Mouse (Mus musculus): ENCODE results near the gene Erv3. TPM values are rescaled to one million over a fixed set of nuclear protein-coding genes. Genes with fewer than 3 reads are reported as not detected.

Gene Erv3
- polyA plus RNA-seq, 1 experiment from 2014 or later: not detected

DNA sequence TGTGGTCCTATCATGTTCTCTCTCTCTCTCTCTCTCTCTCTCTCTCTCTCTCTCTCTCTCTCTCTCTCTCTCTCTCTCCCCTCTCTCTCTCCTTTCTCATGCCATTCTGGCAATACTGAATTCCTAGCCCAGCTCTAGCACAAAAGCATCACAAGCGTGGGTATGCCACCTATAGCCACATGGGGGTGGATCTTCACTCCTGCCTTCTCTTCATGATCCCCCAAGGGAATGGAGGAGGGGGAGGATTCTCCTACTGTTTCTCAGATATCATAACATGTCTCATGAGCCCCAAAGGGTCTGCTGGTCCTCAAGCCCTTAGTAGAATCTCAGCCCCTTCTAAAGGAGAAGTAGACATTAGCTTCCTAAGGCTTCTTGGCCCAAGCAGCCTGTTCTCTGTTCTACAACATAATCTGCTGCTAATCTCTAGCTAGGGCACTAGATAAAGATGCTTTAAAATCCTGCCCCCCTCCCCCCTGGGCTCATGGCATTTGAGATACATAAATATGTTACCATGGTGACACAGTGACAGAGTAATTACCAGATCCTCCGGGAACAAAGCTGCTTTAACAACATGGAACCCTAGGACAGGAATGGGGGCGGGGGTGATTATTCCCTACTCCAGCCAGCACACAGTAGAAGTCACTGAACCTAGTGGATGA is 3.2 kb upstream of the Erv3 start:
- no peaks in the 10 kb centered on the region for H3K9me3 ChIP-seq
- H3K27ac ChIP-seq: no peak overlapping the region
- H3K4me3 ChIP-seq (replicated peaks): no peak overlapping the region
- H3K27me3 ChIP-seq (replicated peaks): no peaks in the 10 kb centered on the region
- H3K4me1 ChIP-seq (replicated peaks): no peaks in the 10 kb centered on the region
- no peak overlapping the region for H3K9ac ChIP-seq
- 61% methylated on average over 3 of the region's 3 CpGs for WGBS
- H3K36me3 ChIP-seq: no peaks in the 10 kb centered on the region
- H3K4me2 ChIP-seq (replicated peaks): no peak overlapping the region
- no peak for ATAC-seq

DNA sequence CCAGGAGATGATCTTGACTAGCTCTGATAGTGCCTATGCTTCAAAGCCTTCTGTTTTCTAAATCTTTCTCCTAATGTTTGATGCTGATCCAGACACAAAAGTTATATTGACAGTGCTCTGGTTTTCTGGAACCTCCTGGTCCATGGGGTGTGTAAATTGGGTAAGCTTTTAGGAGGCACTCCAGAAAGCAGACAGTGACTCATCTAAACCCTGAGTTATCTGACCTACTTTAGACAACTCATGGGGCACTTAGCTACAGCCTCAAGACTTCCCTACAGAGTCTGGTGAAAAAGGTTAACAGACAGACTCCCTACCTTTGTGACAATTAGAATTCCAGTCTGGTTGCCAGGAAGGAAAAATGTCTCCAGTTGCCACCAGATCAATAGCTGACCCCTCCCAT is 1.7 kb downstream of the Erv3 start:
- no peaks in the 10 kb centered on the region for H3K36me3 ChIP-seq
- no peak overlapping the region for H3K27ac ChIP-seq
- no peak overlapping the region for H3K4me3 ChIP-seq (replicated peaks)
- no peaks in the 10 kb centered on the region for H3K27me3 ChIP-seq (replicated peaks)
- H3K4me2 ChIP-seq (replicated peaks): no peak overlapping the region
- H3K9me3 ChIP-seq: no peaks in the 10 kb centered on the region
- H3K4me1 ChIP-seq (replicated peaks): no peaks in the 10 kb centered on the region
- no peak for ATAC-seq
- no peak overlapping the region for H3K9ac ChIP-seq

DNA sequence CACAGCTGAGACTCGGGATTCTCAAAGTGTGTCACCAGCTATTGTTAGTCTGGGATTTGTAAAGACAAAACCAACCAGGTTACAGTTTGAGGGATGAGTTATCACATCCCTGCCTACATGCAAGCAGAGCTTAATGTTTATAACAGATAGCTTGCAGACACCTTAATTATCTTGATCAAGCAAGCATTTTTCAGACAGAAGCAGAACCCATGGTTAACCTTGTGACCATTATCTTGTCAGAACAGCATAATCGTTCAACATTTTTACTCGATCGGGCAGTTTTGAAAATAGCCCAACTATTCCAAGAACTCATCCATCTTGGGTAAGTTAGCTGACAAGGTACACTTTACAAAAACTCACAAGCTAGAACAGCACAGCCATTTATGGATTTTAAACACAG is 5.8 kb downstream of the Erv3 start:
- Histone ChIP-seq H3K4me1 (replicated peaks) (no peaks in the 10 kb centered on the region), H3K27me3 (replicated peaks) (no peaks in the 10 kb centered on the region), H3K9ac (no peak overlapping the region), H3K4me2 (replicated peaks) (no peak overlapping the region), H3K36me3 (no peaks in the 10 kb centered on the region), H3K4me3 (replicated peaks) (no peak overlapping the region), H3K27ac (no peak overlapping the region), H3K9me3 (no peaks in the 10 kb centered on the region)
- WGBS: 43% methylated on average over 4 of the region's 4 CpGs
- ATAC-seq: no peak

DNA sequence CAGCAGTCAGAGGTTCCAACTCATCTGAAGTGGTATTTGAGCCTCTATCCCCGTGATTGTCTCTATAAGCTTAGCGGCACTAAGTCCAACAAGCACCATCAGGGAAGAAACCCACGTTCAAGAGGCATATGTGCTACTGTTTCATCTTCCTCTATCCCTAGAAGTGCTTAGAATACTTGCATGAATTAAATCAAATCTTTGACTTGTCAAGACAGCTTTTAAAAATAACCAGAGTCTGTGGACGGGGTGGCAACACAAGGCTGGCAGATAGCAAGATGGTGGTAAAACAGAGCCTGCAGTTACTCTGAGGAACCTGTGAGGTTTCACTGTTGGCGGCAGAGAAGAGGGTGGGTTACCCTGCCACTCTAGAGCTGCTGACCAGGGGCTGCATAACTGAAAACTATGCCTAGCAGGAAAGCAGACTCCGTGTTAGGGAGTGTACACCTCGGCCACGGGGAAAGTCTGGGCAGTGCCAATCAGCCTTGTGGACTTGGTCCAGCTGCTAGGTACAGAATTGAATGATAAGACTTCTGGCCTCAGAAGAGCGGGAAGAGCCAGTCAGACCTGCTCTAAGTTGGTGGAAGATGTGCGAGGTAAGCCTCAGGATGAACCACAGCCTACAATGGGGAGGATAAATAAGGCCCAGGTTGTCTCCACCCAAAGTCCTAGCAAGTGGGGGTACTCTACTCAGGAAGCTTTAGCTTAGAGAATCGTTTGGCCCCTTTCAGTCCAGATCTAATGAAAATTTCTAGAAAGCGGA is 8.0 kb downstream of the Erv3 start:
- no peaks in the 10 kb centered on the region for H3K36me3 ChIP-seq
- H3K27ac ChIP-seq: no peak overlapping the region
- H3K4me1 ChIP-seq (replicated peaks): no peaks in the 10 kb centered on the region
- no peak for ATAC-seq
- 84% methylated on average over 12 of the region's 12 CpGs for WGBS
- no peaks in the 10 kb centered on the region for H3K27me3 ChIP-seq (replicated peaks)
- no peak overlapping the region for H3K4me2 ChIP-seq (replicated peaks)
- no peak overlapping the region for H3K9ac ChIP-seq
- no peak overlapping the region for H3K4me3 ChIP-seq (replicated peaks)
- H3K9me3 ChIP-seq: no peaks in the 10 kb centered on the region

DNA sequence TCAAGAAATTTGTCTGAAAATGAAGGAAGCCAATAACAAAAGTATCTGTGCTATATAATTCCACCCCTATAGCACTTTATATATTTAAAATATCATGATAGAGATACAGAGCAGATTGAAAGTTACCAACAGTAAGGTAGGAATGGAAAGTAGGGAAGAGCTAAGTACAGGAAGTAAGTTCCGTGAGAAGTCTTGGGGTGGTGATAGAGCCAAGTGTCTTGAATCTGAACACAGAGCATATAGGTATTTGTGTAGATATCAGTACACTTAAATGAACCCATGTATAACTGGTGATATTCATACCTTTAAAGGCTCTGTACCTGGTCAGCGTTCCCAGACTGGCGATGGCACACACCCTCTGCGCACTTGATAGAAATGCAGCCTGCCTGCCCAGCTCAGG is 9.5 kb downstream of the Erv3 start:
- Histone ChIP-seq H3K27me3 (replicated peaks) (no peaks in the 10 kb centered on the region), H3K4me1 (replicated peaks) (peaks cover 4% of the 10 kb centered on the region; the same call in 1 of the 2 replicates), H3K4me2 (replicated peaks) (no peak overlapping the region), H3K27ac (no peak overlapping the region), H3K4me3 (replicated peaks) (no peak overlapping the region), H3K36me3 (no peaks in the 10 kb centered on the region), H3K9ac (no peak overlapping the region), H3K9me3 (no peaks in the 10 kb centered on the region)
- WGBS: 98% methylated on average over 4 of the region's 4 CpGs
- no peak for ATAC-seq

DNA sequence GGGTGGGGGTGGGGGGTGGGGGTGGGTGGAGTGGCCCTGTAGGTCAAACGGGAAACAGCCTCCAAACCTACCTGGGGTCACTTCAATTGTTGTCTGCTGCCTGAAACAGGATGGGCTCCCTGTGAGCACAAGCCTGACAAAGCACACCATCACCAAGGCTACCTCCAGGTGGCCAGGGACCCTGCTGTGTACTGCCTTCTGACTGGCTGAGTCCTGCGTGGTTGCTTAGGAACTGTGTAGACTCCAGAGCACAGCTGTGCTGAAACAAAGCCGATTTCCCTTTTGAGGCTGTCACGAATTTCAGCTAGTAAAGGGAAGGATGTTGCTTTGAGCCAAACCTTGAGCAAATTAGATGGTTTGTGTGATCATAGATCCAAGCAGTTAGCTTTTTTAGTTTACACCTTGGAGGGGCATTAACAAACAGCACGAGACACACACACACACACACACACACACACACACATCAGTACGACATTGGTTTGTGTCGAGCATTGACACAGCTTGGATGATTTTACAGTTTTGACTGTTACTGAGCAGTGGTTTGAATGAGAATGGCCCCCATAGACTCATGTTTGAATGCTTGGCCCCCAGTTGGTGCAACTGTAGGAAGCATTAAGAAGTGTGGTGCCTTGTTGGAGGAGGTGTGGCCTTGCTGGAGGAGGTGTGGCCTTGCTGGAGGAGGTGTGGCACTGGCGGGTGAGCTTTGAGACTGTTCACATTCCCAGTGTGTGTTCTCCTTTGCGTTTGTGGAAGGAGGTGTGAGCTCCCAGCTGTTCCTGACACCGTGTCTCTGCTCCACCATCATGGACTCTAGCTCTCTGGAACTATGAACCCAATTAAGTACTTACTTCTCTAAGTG is 11.8 kb downstream of the Erv3 start:
- no peaks in the 10 kb centered on the region for H3K27me3 ChIP-seq (replicated peaks)
- H3K9me3 ChIP-seq: no peaks in the 10 kb centered on the region
- no peak overlapping the region for H3K9ac ChIP-seq
- H3K4me3 ChIP-seq (replicated peaks): no peak overlapping the region
- peaks cover 4% of the 10 kb centered on the region; the same call in 1 of the 2 replicates for H3K4me1 ChIP-seq (replicated peaks)
- ATAC-seq: peak; percentile 85
- H3K27ac ChIP-seq: no peak overlapping the region
- no peaks in the 10 kb centered on the region for H3K36me3 ChIP-seq
- no peak overlapping the region for H3K4me2 ChIP-seq (replicated peaks)
- WGBS: 10% methylated on average over 10 of the region's 10 CpGs

DNA sequence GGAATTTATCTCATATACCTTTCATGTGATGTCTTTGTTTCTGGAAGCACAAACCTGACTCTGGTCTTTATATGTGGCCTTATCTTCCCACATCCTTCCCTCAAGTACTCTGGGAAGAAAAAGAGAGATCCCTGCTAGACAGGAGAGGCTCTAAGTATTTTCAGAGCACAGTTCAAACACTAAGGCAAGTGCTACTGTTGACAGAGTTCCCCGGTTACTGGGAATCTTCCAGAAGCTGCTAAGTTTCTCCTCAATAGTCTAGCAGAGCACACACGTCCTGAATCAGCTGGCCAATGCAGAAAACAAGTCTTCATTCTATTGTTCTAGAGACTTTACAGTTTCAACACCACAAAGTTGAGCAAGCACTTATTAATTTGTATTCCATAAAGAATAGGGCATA is 12.7 kb downstream of the Erv3 start:
- no peak overlapping the region for H3K9ac ChIP-seq
- no peak overlapping the region for H3K4me3 ChIP-seq (replicated peaks)
- no peak for ATAC-seq
- 49% methylated on average over 2 of the region's 2 CpGs for WGBS
- no peak overlapping the region for H3K27ac ChIP-seq
- H3K27me3 ChIP-seq (replicated peaks): no peaks in the 10 kb centered on the region
- peaks cover 4% of the 10 kb centered on the region; the same call in 1 of the 2 replicates for H3K4me1 ChIP-seq (replicated peaks)
- H3K9me3 ChIP-seq: no peaks in the 10 kb centered on the region
- H3K36me3 ChIP-seq: no peaks in the 10 kb centered on the region
- no peak overlapping the region for H3K4me2 ChIP-seq (replicated peaks)

DNA sequence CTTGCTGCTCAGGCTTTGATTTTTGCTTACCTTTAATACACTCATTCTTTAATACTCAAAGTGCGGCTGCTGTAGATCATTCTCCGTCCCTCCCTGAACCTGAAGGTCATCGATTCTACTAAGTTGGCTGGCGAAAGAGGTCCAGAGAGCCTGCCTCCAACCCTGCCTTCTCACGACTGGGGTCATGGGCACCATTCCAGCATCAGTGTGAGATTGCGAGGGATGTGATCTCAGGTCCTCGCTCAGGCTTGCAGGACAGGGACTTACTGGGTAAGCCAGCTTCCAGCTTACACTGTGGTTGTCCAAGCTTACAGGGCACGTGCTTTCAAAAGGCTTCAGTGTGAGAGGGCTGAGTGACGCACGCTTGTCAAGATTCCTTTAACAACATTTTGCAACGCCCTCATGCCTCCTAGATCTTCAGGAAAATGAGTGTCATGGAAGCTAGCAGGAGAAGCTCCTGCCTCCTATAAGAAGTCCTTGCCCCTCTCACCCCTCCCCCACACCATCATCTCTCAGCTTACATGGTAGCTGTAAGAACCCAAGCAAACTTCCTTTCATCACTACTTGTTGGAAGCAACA is 13.3 kb downstream of the Erv3 start:
- no peaks in the 10 kb centered on the region for H3K36me3 ChIP-seq
- 56% methylated on average over 11 of the region's 11 CpGs for WGBS
- no peaks in the 10 kb centered on the region for H3K9me3 ChIP-seq
- peak overlapping the region; percentile 9; the same call in 1 of the 2 replicates for H3K4me2 ChIP-seq (replicated peaks)
- ATAC-seq: no peak
- H3K4me1 ChIP-seq (replicated peaks): peaks cover 4% of the 10 kb centered on the region; the same call in 1 of the 2 replicates
- no peak overlapping the region for H3K27ac ChIP-seq
- H3K9ac ChIP-seq: no peak overlapping the region
- no peaks in the 10 kb centered on the region for H3K27me3 ChIP-seq (replicated peaks)
- H3K4me3 ChIP-seq (replicated peaks): no peak overlapping the region

DNA sequence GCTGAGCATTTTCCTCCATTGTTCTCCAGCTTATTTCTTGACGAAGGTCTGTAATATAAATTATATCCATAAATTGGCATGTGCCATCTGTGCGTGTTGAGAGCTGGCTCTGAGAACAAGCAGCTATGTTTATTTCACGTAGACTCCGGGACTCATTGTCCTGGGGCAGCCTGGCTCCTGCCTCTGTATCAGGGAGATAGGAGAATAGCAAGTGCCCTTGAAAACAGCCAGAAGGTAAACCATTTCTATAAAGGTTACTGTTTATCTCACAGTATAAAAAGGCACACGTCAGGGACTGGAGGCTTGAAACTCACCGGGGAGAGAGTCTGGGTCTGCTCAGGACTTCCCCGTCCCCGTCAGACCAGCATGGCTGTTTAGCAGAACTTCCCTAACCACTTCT is 13.9 kb downstream of the Erv3 start:
- peak overlapping the region; percentile 9; the same call in 1 of the 2 replicates for H3K4me2 ChIP-seq (replicated peaks)
- no peak for ATAC-seq
- WGBS: 34% methylated on average over 8 of the region's 8 CpGs

DNA sequence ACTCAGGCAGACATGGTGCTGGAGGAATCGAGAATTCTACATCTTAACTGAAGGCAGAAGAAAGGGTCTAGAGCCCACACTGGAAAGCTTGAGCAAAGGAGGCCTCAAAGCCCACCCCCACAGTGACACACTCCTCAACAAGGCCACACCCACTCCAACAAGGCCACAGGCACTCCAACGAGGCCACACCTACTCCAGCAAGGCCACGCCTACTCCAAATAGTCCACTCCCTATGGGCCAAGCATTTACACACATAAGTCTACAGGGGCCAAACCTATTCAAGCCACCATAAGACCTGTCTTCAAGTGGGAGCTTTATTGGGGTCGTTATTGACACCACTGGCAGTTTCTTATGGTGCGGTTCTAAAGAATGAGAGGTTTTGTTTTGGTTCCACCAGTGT is 17.0 kb downstream of the Erv3 start:
- ATAC-seq: no peak
- Histone ChIP-seq H3K4me1 (replicated peaks) (peaks cover 4% of the 10 kb centered on the region; the same call in 1 of the 2 replicates), H3K36me3 (no peaks in the 10 kb centered on the region), H3K27me3 (replicated peaks) (no peaks in the 10 kb centered on the region), H3K27ac (no peak overlapping the region), H3K9ac (no peak overlapping the region), H3K4me2 (replicated peaks) (no peak overlapping the region), H3K9me3 (no peaks in the 10 kb centered on the region), H3K4me3 (replicated peaks) (no peak overlapping the region)
- 85% methylated on average over 5 of the region's 5 CpGs for WGBS

More for the DNA sequence above, 13.9 kb downstream of the Erv3 start:
- H3K9me3 ChIP-seq: no peaks in the 10 kb centered on the region
- no peaks in the 10 kb centered on the region for H3K36me3 ChIP-seq
- H3K27ac ChIP-seq: no peak overlapping the region
- H3K4me1 ChIP-seq (replicated peaks): peaks cover 4% of the 10 kb centered on the region; the same call in 1 of the 2 replicates
- no peak overlapping the region for H3K9ac ChIP-seq
- no peaks in the 10 kb centered on the region for H3K27me3 ChIP-seq (replicated peaks)
- no peak overlapping the region for H3K4me3 ChIP-seq (replicated peaks)

DNA sequence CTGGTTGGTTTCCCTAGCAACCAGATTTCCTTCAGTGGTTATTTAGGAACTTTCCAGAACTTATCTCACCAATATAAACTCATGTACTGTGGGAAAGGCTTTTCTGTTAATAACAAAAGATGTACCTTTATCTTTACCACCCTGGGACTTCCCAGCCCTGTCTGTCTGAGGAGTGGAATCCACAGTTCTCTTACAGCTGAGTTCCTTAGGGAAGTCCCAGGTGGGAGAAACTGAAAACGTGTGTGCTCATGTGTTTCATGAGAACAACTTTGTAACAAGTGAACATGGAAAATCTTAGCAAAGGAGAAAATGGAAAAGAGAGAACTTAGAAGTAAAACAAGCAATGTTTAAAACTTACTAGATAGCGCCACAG is 18.2 kb downstream of the Erv3 start:
- Histone ChIP-seq H3K4me1 (replicated peaks) (peaks cover 3% of the 10 kb centered on the region; the same call in 1 of the 2 replicates), H3K36me3 (no peaks in the 10 kb centered on the region), H3K4me2 (replicated peaks) (no peak overlapping the region), H3K4me3 (replicated peaks) (no peak overlapping the region), H3K9ac (no peak overlapping the region), H3K27ac (no peak overlapping the region), H3K9me3 (no peaks in the 10 kb centered on the region), H3K27me3 (replicated peaks) (no peaks in the 10 kb centered on the region)
- ATAC-seq: no peak
- 66% methylated on average over 2 of the region's 2 CpGs for WGBS
